Mouse (Mus musculus) E14TG2a.4 (cell line): ENCODE data around the gene Rdh9.
"Not testable (repeated sequence)": the region's sequence is repeated elsewhere in the genome, so short reads cannot be mapped to it uniquely, and the experiment has no call there.

Experiments used
- H3K27me3 ChIP-seq: 2 replicates; pipeline ENCODE4 v1.6.1; 2014; ENCODE audit warnings: low read length, control low read depth; ENCODE audit not compliant: insufficient read depth
- H3K36me3 ChIP-seq: 2 replicates; pipeline ENCODE4 v1.6.1; 2014; ENCODE audit warnings: low read length, control low read depth; ENCODE audit not compliant: insufficient read depth
- H3K4me1 ChIP-seq: replicated peaks from 2 replicates; pipeline ENCODE4 v1.6.1; 2014; ENCODE audit warnings: low read depth, low read length, control low read depth
- H3K4me3 ChIP-seq: replicated peaks from 2 replicates; pipeline ENCODE4 v1.5.1; 2014; ENCODE audit warnings: mild to moderate bottlenecking, low read length
- H3K9me3 ChIP-seq: 2 replicates; pipeline ENCODE4 v1.6.1; 2014; ENCODE audit warnings: low read length, control low read depth
- CTCF ChIP-seq: conservative IDR thresholded peaks from 2 replicates; pipeline ENCODE4 v1.5.1; 2014; ENCODE audit warnings: low read length
- NANOG ChIP-seq: IDR thresholded peaks from 2 replicates; pipeline ENCODE4 v1.6.1; 2014; ENCODE audit warnings: borderline replicate concordance, low read length, mixed read lengths
- POU5F1 ChIP-seq: IDR thresholded peaks from 2 replicates; pipeline ENCODE4 v1.6.1; 2014; ENCODE audit warnings: low read length, borderline replicate concordance

The Rdh9 gene

GRCm38 (mm10) chr10:127825386-127825785 lies 49.2 kb downstream of the Rdh9 start:
- TF ChIP-seq POU5F1 (no peak), CTCF (peak; percentile 19)
- H3K9me3 ChIP-seq = peaks cover 68% of the 10 kb centered on the region
- no peak overlapping the region for H3K4me3 ChIP-seq
- H3K27me3 ChIP-seq = no peaks in the 10 kb centered on the region
- no peaks in the 10 kb centered on the region for H3K36me3 ChIP-seq
- no peaks in the 10 kb centered on the region for H3K4me1 ChIP-seq

- H3K4me3 ChIP-seq = no peak overlapping the region
- no peaks in the 10 kb centered on the region for H3K4me1 ChIP-seq
- no peaks in the 10 kb centered on the region for H3K36me3 ChIP-seq
- no peak for TF ChIP-seq POU5F1
- TF ChIP-seq NANOG = no peak
- TF ChIP-seq CTCF = no peak
- peaks cover 72% of the 10 kb centered on the region for H3K9me3 ChIP-seq
- H3K27me3 ChIP-seq = no peaks in the 10 kb centered on the region
Observed at GRCm38 (mm10) chr10:127829121-127829520, 52.9 kb downstream of the Rdh9 start.

- H3K27me3 ChIP-seq, H3K4me1 ChIP-seq, H3K36me3 ChIP-seq, H3K4me3 ChIP-seq: not testable (repeated sequence)
- H3K9me3 ChIP-seq = peaks cover 91% of the 10 kb centered on the region
Observed at GRCm38 (mm10) chr10:127834186-127834585, 58.0 kb downstream of the Rdh9 start.

GRCm38 (mm10) chr10:127835292-127835691 lies 59.1 kb downstream of the Rdh9 start:
- Histone ChIP-seq H3K9me3 (peaks cover 90% of the 10 kb centered on the region), H3K36me3 (no peaks in the 10 kb centered on the region), H3K4me1 (no peaks in the 10 kb centered on the region), H3K4me3 (no peak overlapping the region), H3K27me3 (no peaks in the 10 kb centered on the region)
- TF ChIP-seq POU5F1 (no peak), CTCF (no peak), NANOG (no peak)

GRCm38 (mm10) chr10:127837793-127838192 lies 61.6 kb downstream of the Rdh9 start:
- peaks cover 92% of the 10 kb centered on the region for H3K9me3 ChIP-seq
- H3K36me3 ChIP-seq, H3K4me3 ChIP-seq, H3K27me3 ChIP-seq, H3K4me1 ChIP-seq: not testable (repeated sequence)

GRCm38 (mm10) chr10:127838539-127838938 lies 62.4 kb downstream of the Rdh9 start:
- H3K27me3 ChIP-seq = no peaks in the 10 kb centered on the region
- no peak for TF ChIP-seq CTCF
- TF ChIP-seq NANOG = no peak
- TF ChIP-seq POU5F1 = no peak
- H3K9me3 ChIP-seq = peaks cover 92% of the 10 kb centered on the region
- no peaks in the 10 kb centered on the region for H3K4me1 ChIP-seq
- no peak overlapping the region for H3K4me3 ChIP-seq
- H3K36me3 ChIP-seq = no peaks in the 10 kb centered on the region

GRCm38 (mm10) chr10:127840776-127841175 lies 64.6 kb downstream of the Rdh9 start:
- TF ChIP-seq NANOG (no peak), CTCF (no peak), POU5F1 (no peak)
- Histone ChIP-seq H3K9me3 (peaks cover 73% of the 10 kb centered on the region), H3K27me3 (no peaks in the 10 kb centered on the region), H3K36me3 (no peaks in the 10 kb centered on the region), H3K4me1 (no peaks in the 10 kb centered on the region), H3K4me3 (no peak overlapping the region)
